Mouse (Mus musculus) stomach, postnatal 0 days (tissue): ENCODE measurements around the gene Apobec4. TPM values are rescaled to one million over a fixed set of nuclear protein-coding genes. Genes with fewer than 3 reads are reported as not detected.

ENCODE experiments used
- ATAC-seq: fragments of 200-750 bp; cut with Nextera tagmentation; 2 replicates; pipeline ENCODE4 v1.8.0; 2017; ENCODE audit not compliant: low FRiP score, low TSS enrichment
- DNase-seq: peaks from one replicate; pipeline ENCODE4 v3.0.0-alpha.2; 2016; ENCODE audit warnings: low spot score
- H3K27ac ChIP-seq: fragments of 300-500 bp; sonication (generic); replicated peaks from 2 replicates; pipeline ENCODE4 v1.5.1; 2014; ENCODE audit warnings: mild to moderate bottlenecking, control low read depth
- H3K27me3 ChIP-seq: fragments of 300-500 bp; sonication (generic); 2 replicates; pipeline ENCODE4 v1.6.1; 2014; ENCODE audit warnings: low read length; ENCODE audit not compliant: control insufficient read depth, insufficient read depth
- H3K36me3 ChIP-seq: fragments of 300-500 bp; sonication (generic); 2 replicates; pipeline ENCODE4 v1.6.1; 2014; ENCODE audit warnings: low read length, mixed read lengths; ENCODE audit not compliant: control insufficient read depth, insufficient read depth
- H3K4me1 ChIP-seq: fragments of 300-500 bp; sonication (generic); replicated peaks from 2 replicates; pipeline ENCODE4 v1.6.1; 2014; ENCODE audit warnings: antibody characterized with exemption; ENCODE audit not compliant: control insufficient read depth, insufficient read depth
- H3K4me2 ChIP-seq: fragments of 300-500 bp; sonication (generic); replicated peaks from 2 replicates; pipeline ENCODE4 v1.6.1; 2014; ENCODE audit warnings: low read depth, mild to moderate bottlenecking, control low read depth, moderate library complexity
- H3K4me3 ChIP-seq: fragments of 300-500 bp; sonication (generic); 2 replicates; pipeline ENCODE4 v1.5.1; 2014; ENCODE audit warnings: low read depth, low read length, control low read depth
- H3K9ac ChIP-seq: fragments of 300-500 bp; sonication (generic); 2 replicates; pipeline ENCODE4 v1.6.1; 2014; ENCODE audit warnings: mild to moderate bottlenecking, low read length, control low read depth, mixed read lengths
- H3K9me3 ChIP-seq: fragments of 300-500 bp; sonication (generic); 2 replicates; pipeline ENCODE4 v1.6.1; 2016; ENCODE audit warnings: low read length; ENCODE audit not compliant: control insufficient read depth
- CTCF ChIP-seq: IDR thresholded peaks from 2 replicates; pipeline ENCODE4 v1.5.1; 2016; ENCODE audit warnings: antibody characterized with exemption, low read depth, mild to moderate bottlenecking, moderate library complexity
- EP300 ChIP-seq: optimal IDR thresholded peaks from 2 replicates; pipeline ENCODE3; 2016; ENCODE audit warnings: antibody characterized with exemption
- WGBS: fragments of 180-500 bp; shearing (Covaris S2); extraction: QIAGEN DNeasy Blood & Tissue Kit; methylation state at CpG from one replicate; pipeline ENCODE4 v1.1.7; 2014; 5-methylcytosine and 5-hydroxymethylcytosine counted together
- polyA plus RNA-seq: library from polyadenylated mRNA; unstranded; fragments of >200 nt; fragmentation: Nextera tagmentation; extraction: Ambion mirVana; gene quantifications from 2 replicates; pipeline ENCODE4 v1.2.1, GENCODE M21; 2015

The Apobec4 gene
- not detected in 2 replicates for polyA plus RNA-seq

DNA sequence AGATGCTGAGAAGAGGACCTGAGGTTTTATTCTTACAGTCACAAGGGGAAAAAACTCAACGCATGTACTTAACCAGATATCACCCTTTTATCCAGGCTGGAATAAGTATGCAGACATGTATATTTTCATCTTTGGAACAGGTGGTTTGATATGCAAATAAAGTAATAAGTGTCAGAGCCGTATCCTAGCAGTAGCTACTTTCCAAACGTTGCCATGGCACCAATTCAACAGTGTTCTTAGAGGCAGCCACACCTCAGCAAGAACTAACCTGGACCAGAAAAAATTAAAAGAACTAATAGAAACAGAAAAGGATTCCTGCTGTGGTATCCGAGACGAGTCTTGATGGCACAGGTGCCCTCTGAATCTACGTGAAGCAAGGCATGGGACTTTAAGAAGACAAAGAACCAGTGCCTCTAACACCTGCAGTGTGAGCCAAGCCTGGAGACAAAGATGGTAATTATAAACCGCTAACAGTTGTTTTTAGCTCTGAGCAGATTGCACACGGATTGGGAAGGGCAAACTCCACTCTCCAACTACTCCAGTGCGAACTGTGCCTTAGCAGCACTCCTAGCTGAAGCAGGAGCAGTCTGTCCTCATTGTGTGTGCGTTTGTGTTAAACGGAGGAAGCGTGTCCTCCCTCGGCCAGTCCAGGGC, at the start of gene Apobec4:
Gene Apobec4 (plus strand): TSS at position 240 of the 654 bp plus-strand sequence.
- H3K36me3 ChIP-seq, result no peaks in the 10 kb centered on the region

GRCm38 (mm10) chr1:152701066-152701465, 49.3 kb upstream of the Apobec4 start:
- H3K36me3 ChIP-seq, result no peaks in the 10 kb centered on the region
- H3K27me3 ChIP-seq, result no peaks in the 10 kb centered on the region
- 78% methylated on average over 5 of the region's 5 CpGs for WGBS
- H3K27ac ChIP-seq, result no peak overlapping the region
- no peak for ATAC-seq
- no peak for DNase-seq
- no peak overlapping the region for H3K4me3 ChIP-seq
- H3K4me2 ChIP-seq, result no peak overlapping the region
- H3K9ac ChIP-seq, result no peak overlapping the region
- TF ChIP-seq EP300, result no peak
- no peak for TF ChIP-seq CTCF
- no peaks in the 10 kb centered on the region for H3K9me3 ChIP-seq
- 0 out of 2 replicates have a peak, but pooled peaks cover 2% of the 10 kb centered on the region for H3K4me1 ChIP-seq

More for the DNA sequence above, at the start of gene Apobec4:
- Histone ChIP-seq H3K4me1 (no peaks in the 10 kb centered on the region), H3K27ac (no peak within 1 kb of the TSS), H3K27me3 (no peaks in the 10 kb centered on the region), H3K9me3 (no peaks in the 10 kb centered on the region), H3K9ac (no peak within 1 kb of the TSS), H3K4me3 (no peak within 1 kb of the TSS), H3K4me2 (no peak within 1 kb of the TSS)
- WGBS, result 58% methylated on average over 13 of the region's 13 CpGs
- no peak for DNase-seq
- TF ChIP-seq EP300, result no peak
- no peak for TF ChIP-seq CTCF
- ATAC-seq, result no peak

DNA sequence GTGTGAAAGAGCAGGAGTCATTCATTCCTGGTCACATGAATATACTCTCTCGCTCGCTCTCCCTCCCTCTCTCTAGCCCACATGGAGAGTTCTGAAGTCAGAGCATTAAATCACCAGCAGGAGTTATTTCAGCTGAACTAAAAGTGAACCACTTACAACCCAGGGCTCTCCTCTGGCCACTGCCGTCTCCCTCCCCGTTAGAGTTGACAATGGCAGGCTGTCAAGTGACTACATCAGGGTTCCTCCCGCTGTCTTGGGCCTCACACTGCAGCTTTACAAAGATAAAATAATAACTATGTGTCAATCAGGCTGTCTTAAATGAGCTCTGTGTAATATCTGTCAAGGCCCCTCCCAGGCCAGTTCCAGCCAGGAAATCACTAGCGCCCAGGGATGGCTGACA, 47.4 kb upstream of the Apobec4 start:
- Histone ChIP-seq H3K4me3 (no peak overlapping the region), H3K27me3 (no peaks in the 10 kb centered on the region), H3K36me3 (no peaks in the 10 kb centered on the region), H3K27ac (no peak overlapping the region), H3K9me3 (no peaks in the 10 kb centered on the region), H3K4me2 (no peak overlapping the region), H3K9ac (no peak overlapping the region), H3K4me1 (0 out of 2 replicates have a peak, but pooled peaks cover 2% of the 10 kb centered on the region)
- 52% methylated on average over 6 of the region's 6 CpGs for WGBS
- no peak for DNase-seq
- TF ChIP-seq CTCF (no peak), EP300 (no peak)
- no peak for ATAC-seq

DNA sequence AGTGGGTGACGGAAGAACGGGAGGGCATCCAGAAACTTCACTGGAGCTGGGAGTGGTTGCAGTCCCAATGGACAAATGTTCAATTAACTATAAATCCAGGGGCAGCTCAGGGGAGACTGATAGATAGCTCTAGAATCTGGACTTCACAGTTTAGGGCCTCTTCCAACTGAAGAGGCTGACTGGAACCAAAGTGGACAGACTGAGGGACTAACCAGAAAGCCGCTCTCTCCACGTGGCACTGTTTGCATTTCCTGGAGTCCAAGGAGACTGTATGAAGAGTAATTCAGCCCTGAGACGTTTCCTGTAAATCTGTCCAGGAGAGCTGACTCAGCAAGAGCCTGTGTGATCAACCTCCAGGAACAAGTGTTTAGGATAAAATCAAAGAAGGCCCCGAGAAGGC, 46.4 kb upstream of the Apobec4 start:
- no peaks in the 10 kb centered on the region for H3K36me3 ChIP-seq
- H3K27me3 ChIP-seq, result no peaks in the 10 kb centered on the region
- ATAC-seq, result no peak
- H3K4me3 ChIP-seq, result no peak overlapping the region
- no peak overlapping the region for H3K9ac ChIP-seq
- H3K9me3 ChIP-seq, result no peaks in the 10 kb centered on the region
- DNase-seq, result no peak
- H3K27ac ChIP-seq, result no peak overlapping the region
- H3K4me2 ChIP-seq, result no peak overlapping the region
- H3K4me1 ChIP-seq, result 0 out of 2 replicates have a peak, but pooled peaks cover 2% of the 10 kb centered on the region
- WGBS, result 35% methylated on average over 6 of the region's 6 CpGs
- TF ChIP-seq CTCF, result no peak
- TF ChIP-seq EP300, result no peak

- no peak for DNase-seq
- H3K27ac ChIP-seq, result no peak overlapping the region
- no peak for TF ChIP-seq CTCF
- no peak for TF ChIP-seq EP300
Measured at GRCm38 (mm10) chr1:152707560-152707959, 42.8 kb upstream of the Apobec4 start.

DNA sequence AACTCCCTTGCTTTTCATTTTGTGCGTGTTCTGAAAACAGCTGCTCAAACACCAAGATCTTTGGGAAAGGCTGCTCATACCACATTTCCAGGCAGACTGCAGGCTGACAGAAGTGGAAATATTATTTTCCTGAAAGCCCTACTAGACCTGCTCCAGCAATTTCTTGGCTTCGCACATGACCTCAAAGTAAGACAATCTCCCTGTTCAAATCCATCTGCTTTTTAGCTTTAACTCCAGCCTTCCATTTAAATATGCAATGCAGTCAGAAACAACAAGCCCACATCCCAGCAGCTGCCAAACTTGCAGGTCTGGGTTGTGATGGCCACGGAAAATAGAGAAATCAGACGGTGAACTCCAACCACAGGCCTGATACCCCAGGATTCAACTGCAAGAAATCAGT, 39.3 kb upstream of the Apobec4 start:
- H3K4me3 ChIP-seq, result no peak overlapping the region
- no peaks in the 10 kb centered on the region for H3K36me3 ChIP-seq
- H3K4me1 ChIP-seq, result no peaks in the 10 kb centered on the region
- H3K4me2 ChIP-seq, result no peak overlapping the region
- no peak overlapping the region for H3K27ac ChIP-seq
- TF ChIP-seq EP300, result no peak
- no peak for TF ChIP-seq CTCF
- WGBS, result 68% methylated on average over 4 of the region's 4 CpGs
- no peaks in the 10 kb centered on the region for H3K9me3 ChIP-seq
- ATAC-seq (no peak), DNase-seq (no peak)
- H3K9ac ChIP-seq, result no peak overlapping the region
- no peaks in the 10 kb centered on the region for H3K27me3 ChIP-seq

More at GRCm38 (mm10) chr1:152707560-152707959, 42.8 kb upstream of the Apobec4 start:
- 66% methylated on average over 2 of the region's 2 CpGs for WGBS
- Histone ChIP-seq H3K9me3 (no peaks in the 10 kb centered on the region), H3K4me3 (no peak overlapping the region), H3K36me3 (no peaks in the 10 kb centered on the region), H3K4me2 (no peak overlapping the region), H3K9ac (no peak overlapping the region), H3K4me1 (0 out of 2 replicates have a peak, but pooled peaks cover 2% of the 10 kb centered on the region), H3K27me3 (no peaks in the 10 kb centered on the region)
- ATAC-seq, result no peak
